Mouse (Mus musculus): ENCODE data around the gene Slc26a8. TPM values are rescaled to one million over a fixed set of nuclear protein-coding genes. Genes with fewer than 3 reads are reported as not detected.

Slc26a8 gene
- polyA plus RNA-seq, 1 experiment from 2014 or later = 0.44 TPM

- no peaks in the 10 kb centered on the region for H3K27me3 ChIP-seq
- no peak overlapping the region for H3K4me3 ChIP-seq
- H3K36me3 ChIP-seq = no peaks in the 10 kb centered on the region
- H3K4me2 ChIP-seq (replicated peaks) = no peak overlapping the region
- no peak overlapping the region for H3K27ac ChIP-seq
- no peak overlapping the region for H3K9ac ChIP-seq
- ATAC-seq (ENCODE audit: low FRiP score) = no peak
- 64% methylated on average over 10 of the region's 10 CpGs for WGBS
- no peaks in the 10 kb centered on the region; the same call in 1 of the 2 replicates for H3K4me1 ChIP-seq
- no peaks in the 10 kb centered on the region for H3K9me3 ChIP-seq (replicated peaks)
Observed at GRCm38 (mm10) chr17:28628248-28629124, 61.5 kb downstream of the Slc26a8 start.

- Histone ChIP-seq H3K4me1 (no peaks in the 10 kb centered on the region; the same call in 1 of the 2 replicates), H3K4me3 (no peak overlapping the region), H3K4me2 (replicated peaks) (no peak overlapping the region), H3K27me3 (no peaks in the 10 kb centered on the region), H3K9me3 (replicated peaks) (no peaks in the 10 kb centered on the region), H3K9ac (no peak overlapping the region), H3K36me3 (no peaks in the 10 kb centered on the region), H3K27ac (no peak overlapping the region)
- no peak for ATAC-seq (ENCODE audit: low FRiP score)
- WGBS = 86% methylated on average over 2 of the region's 2 CpGs
Observed at GRCm38 (mm10) chr17:28626937-28627336, 63.1 kb downstream of the Slc26a8 start.

GRCm38 (mm10) chr17:28625327-28625726, 64.7 kb downstream of the Slc26a8 start:
- WGBS = 95% methylated on average over 15 of the region's 15 CpGs
- no peaks in the 10 kb centered on the region for H3K9me3 ChIP-seq (replicated peaks)
- peaks cover 10% of the 10 kb centered on the region for H3K4me1 ChIP-seq
- H3K27ac ChIP-seq = no peak overlapping the region
- no peak overlapping the region for H3K4me2 ChIP-seq (replicated peaks)
- no peak overlapping the region for H3K4me3 ChIP-seq
- no peaks in the 10 kb centered on the region for H3K36me3 ChIP-seq
- no peak overlapping the region for H3K9ac ChIP-seq
- no peaks in the 10 kb centered on the region for H3K27me3 ChIP-seq
- no peak for ATAC-seq (ENCODE audit: low FRiP score)

- peaks cover 14% of the 10 kb centered on the region for H3K4me1 ChIP-seq
- H3K27ac ChIP-seq = no peak overlapping the region
- 86% methylated on average over 2 of the region's 2 CpGs for WGBS
- H3K27me3 ChIP-seq = no peaks in the 10 kb centered on the region
- no peak overlapping the region for H3K4me3 ChIP-seq
- no peak overlapping the region for H3K4me2 ChIP-seq (replicated peaks)
- no peak for ATAC-seq (ENCODE audit: low FRiP score)
- no peaks in the 10 kb centered on the region for H3K9me3 ChIP-seq (replicated peaks)
- H3K36me3 ChIP-seq = peaks cover 4% of the 10 kb centered on the region
- no peak overlapping the region for H3K9ac ChIP-seq
Observed at GRCm38 (mm10) chr17:28624841-28625240, 65.2 kb downstream of the Slc26a8 start.

- H3K4me3 ChIP-seq = peak within 1 kb of the TSS; percentile 99
- peaks cover 24% of the 10 kb centered on the region for H3K4me1 ChIP-seq
- no peaks in the 10 kb centered on the region for H3K9me3 ChIP-seq (replicated peaks)
- H3K4me2 ChIP-seq (replicated peaks) = peak within 1 kb of the TSS; percentile 88
- no peaks in the 10 kb centered on the region for H3K27me3 ChIP-seq
- peak; percentile 96 for ATAC-seq (ENCODE audit: low FRiP score)
- peak within 1 kb of the TSS; percentile 99 for H3K9ac ChIP-seq
- peak within 1 kb of the TSS; percentile 91 for H3K27ac ChIP-seq
- WGBS = under 1% methylated on average over 40 of the region's 53 CpGs
- peaks cover 14% of the 10 kb centered on the region for H3K36me3 ChIP-seq
Observed at GRCm38 (mm10) chr17:28622300-28622759, 67.7 kb downstream of the Slc26a8 start, which contains the start of gene Srpk1. Gene Srpk1 (minus strand): TSS chr17:28622709.

- ATAC-seq (ENCODE audit: low FRiP score) = peak; percentile 79
Observed at GRCm38 (mm10) chr17:28621381-28622299, 68.4 kb downstream of the Slc26a8 start.

GRCm38 (mm10) chr17:28618775-28619174, 71.3 kb downstream of the Slc26a8 start:
- 98% methylated on average over 1 of the region's 1 CpGs for WGBS
- Histone ChIP-seq H3K4me3 (no peak overlapping the region), H3K4me1 (peaks cover 24% of the 10 kb centered on the region), H3K36me3 (peaks cover 24% of the 10 kb centered on the region), H3K27ac (no peak overlapping the region), H3K9ac (no peak overlapping the region), H3K4me2 (replicated peaks) (no peak overlapping the region), H3K27me3 (no peaks in the 10 kb centered on the region), H3K9me3 (replicated peaks) (no peaks in the 10 kb centered on the region)
- ATAC-seq (ENCODE audit: low FRiP score) = no peak

More at GRCm38 (mm10) chr17:28621381-28622299, 68.4 kb downstream of the Slc26a8 start:
- peak overlapping the region; percentile 91 for H3K27ac ChIP-seq
- H3K4me2 ChIP-seq (replicated peaks) = peak overlapping the region; percentile 88
- WGBS = under 1% methylated on average over 67 of the region's 78 CpGs
- no peaks in the 10 kb centered on the region for H3K27me3 ChIP-seq
- H3K4me3 ChIP-seq = peak overlapping the region; percentile 99
- peaks cover 16% of the 10 kb centered on the region for H3K36me3 ChIP-seq
- no peaks in the 10 kb centered on the region for H3K9me3 ChIP-seq (replicated peaks)
- peaks cover 24% of the 10 kb centered on the region for H3K4me1 ChIP-seq
- H3K9ac ChIP-seq = peak overlapping the region; percentile 99

GRCm38 (mm10) chr17:28618124-28618523, 71.9 kb downstream of the Slc26a8 start:
- no peak overlapping the region for H3K27ac ChIP-seq
- no peaks in the 10 kb centered on the region for H3K27me3 ChIP-seq
- H3K9me3 ChIP-seq (replicated peaks) = no peaks in the 10 kb centered on the region
- ATAC-seq (ENCODE audit: low FRiP score) = no peak
- 87% methylated on average over 7 of the region's 7 CpGs for WGBS
- H3K9ac ChIP-seq = no peak overlapping the region
- H3K4me1 ChIP-seq = peaks cover 24% of the 10 kb centered on the region
- H3K4me3 ChIP-seq = no peak overlapping the region
- H3K4me2 ChIP-seq (replicated peaks) = no peak overlapping the region
- peaks cover 24% of the 10 kb centered on the region for H3K36me3 ChIP-seq

- Histone ChIP-seq H3K9ac (no peak overlapping the region), H3K27me3 (no peaks in the 10 kb centered on the region), H3K4me3 (no peak overlapping the region), H3K4me2 (replicated peaks) (no peak overlapping the region), H3K9me3 (replicated peaks) (no peaks in the 10 kb centered on the region), H3K27ac (no peak overlapping the region), H3K36me3 (peaks cover 24% of the 10 kb centered on the region), H3K4me1 (peaks cover 24% of the 10 kb centered on the region)
- 95% methylated on average over 10 of the region's 10 CpGs for WGBS
- ATAC-seq (ENCODE audit: low FRiP score) = no peak
Observed at GRCm38 (mm10) chr17:28617636-28618035, 72.4 kb downstream of the Slc26a8 start.

GRCm38 (mm10) chr17:28615332-28615731, 74.7 kb downstream of the Slc26a8 start:
- H3K4me1 ChIP-seq = peaks cover 14% of the 10 kb centered on the region
- H3K36me3 ChIP-seq = peaks cover 24% of the 10 kb centered on the region
- no peak overlapping the region for H3K4me2 ChIP-seq (replicated peaks)
- no peak overlapping the region for H3K9ac ChIP-seq
- no peak overlapping the region for H3K27ac ChIP-seq
- no peak overlapping the region for H3K4me3 ChIP-seq
- ATAC-seq (ENCODE audit: low FRiP score) = no peak
- H3K9me3 ChIP-seq (replicated peaks) = no peaks in the 10 kb centered on the region
- H3K27me3 ChIP-seq = no peaks in the 10 kb centered on the region
- 96% methylated on average over 4 of the region's 4 CpGs for WGBS

GRCm38 (mm10) chr17:28613096-28613495, 76.9 kb downstream of the Slc26a8 start:
- H3K27me3 ChIP-seq = no peaks in the 10 kb centered on the region
- H3K36me3 ChIP-seq = peaks cover 15% of the 10 kb centered on the region
- H3K9ac ChIP-seq = no peak overlapping the region
- WGBS = 92% methylated on average over 6 of the region's 6 CpGs
- 0 out of 2 replicates have a peak, but pooled peaks cover 1% of the 10 kb centered on the region for H3K4me1 ChIP-seq
- no peaks in the 10 kb centered on the region for H3K9me3 ChIP-seq (replicated peaks)
- H3K27ac ChIP-seq = no peak overlapping the region
- ATAC-seq (ENCODE audit: low FRiP score) = no peak
- H3K4me3 ChIP-seq = no peak overlapping the region
- no peak overlapping the region for H3K4me2 ChIP-seq (replicated peaks)

- Histone ChIP-seq H3K36me3 (peaks cover 20% of the 10 kb centered on the region), H3K9ac (no peak overlapping the region), H3K4me2 (replicated peaks) (no peak overlapping the region), H3K27ac (no peak overlapping the region), H3K27me3 (no peaks in the 10 kb centered on the region), H3K4me1 (no peaks in the 10 kb centered on the region), H3K9me3 (replicated peaks) (no peaks in the 10 kb centered on the region), H3K4me3 (no peak overlapping the region)
- 92% methylated on average over 2 of the region's 2 CpGs for WGBS
- no peak for ATAC-seq (ENCODE audit: low FRiP score)
Observed at GRCm38 (mm10) chr17:28612603-28613002, 77.4 kb downstream of the Slc26a8 start.
